Mouse (Mus musculus) embryonic facial prominence, embryonic 11.5 days (tissue): Measurements from ENCODE around the gene C5ar2. TPM values are rescaled to one million over a fixed set of nuclear protein-coding genes. Genes with fewer than 3 reads are reported as not detected.

Source experiments
- ATAC-seq: fragments of 200-750 bp; cut with Nextera tagmentation; replicated peaks from 2 replicates; pipeline ENCODE4 v1.8.0; 2017; ENCODE audit warnings: low read depth; ENCODE audit not compliant: insufficient number of reproducible peaks, low FRiP score, low TSS enrichment
- DNase-seq: peaks from one replicate; pipeline ENCODE4 v3.0.0-alpha.2; 2015; ENCODE audit warnings: low spot score
- H3K27ac ChIP-seq: fragments of 300-500 bp; sonication (generic); replicated peaks from 2 replicates; pipeline ENCODE4 v1.5.1; 2014; ENCODE audit warnings: mild to moderate bottlenecking, low read depth, low read length, control low read depth
- H3K27me3 ChIP-seq: fragments of 300-500 bp; sonication (generic); 2 replicates; pipeline ENCODE4 v1.6.1; 2014; ENCODE audit warnings: mild to moderate bottlenecking, low read length, moderate library complexity, mixed read lengths; ENCODE audit not compliant: control insufficient read depth, insufficient read depth
- H3K36me3 ChIP-seq: fragments of 300-500 bp; sonication (generic); replicated peaks from 2 replicates; pipeline ENCODE4 v1.6.1; 2014; ENCODE audit warnings: low read depth, mild to moderate bottlenecking, low read length, moderate library complexity, mixed read lengths; ENCODE audit not compliant: control insufficient read depth, insufficient read depth
- H3K4me1 ChIP-seq: fragments of 300-500 bp; sonication (generic); 2 replicates; pipeline ENCODE4 v1.6.1; 2014; ENCODE audit warnings: low read length, mixed read lengths; ENCODE audit not compliant: control insufficient read depth, insufficient read depth
- H3K4me2 ChIP-seq: fragments of 300-500 bp; sonication (generic); 2 replicates; pipeline ENCODE4 v1.6.1; 2014; ENCODE audit warnings: low read depth, mild to moderate bottlenecking, control low read depth, low read length, moderate library complexity
- H3K4me3 ChIP-seq: fragments of 300-500 bp; sonication (generic); 2 replicates; pipeline ENCODE4 v1.5.1; 2014; ENCODE audit warnings: low read depth, low read length, control low read depth
- H3K9ac ChIP-seq: fragments of 300-500 bp; sonication (generic); replicated peaks from 2 replicates; pipeline ENCODE4 v1.6.1; 2014; ENCODE audit warnings: mild to moderate bottlenecking, control low read depth, low read length
- H3K9me3 ChIP-seq: fragments of 300-500 bp; sonication (generic); replicated peaks from 2 replicates; pipeline ENCODE4 v1.6.1; 2016; ENCODE audit warnings: mild to moderate bottlenecking, low read length, inconsistent platforms, mixed read lengths; ENCODE audit not compliant: control insufficient read depth
- WGBS: fragments of 180-500 bp; shearing (Covaris S2); extraction: QIAGEN DNeasy Blood & Tissue Kit; methylation state at CpG from one replicate; pipeline ENCODE4 v1.1.7; 2014; 5-methylcytosine and 5-hydroxymethylcytosine counted together
- polyA plus RNA-seq: library from polyadenylated mRNA; unstranded; fragments of >200 nt; fragmentation: Nextera tagmentation; extraction: Ambion mirVana; gene quantifications from 2 replicates; pipeline ENCODE4 v1.2.1, GENCODE M21; 2014

The C5ar2 gene
- polyA plus RNA-seq: 0.14 TPM in 1 of 2 replicates, not detected in the other

DNA sequence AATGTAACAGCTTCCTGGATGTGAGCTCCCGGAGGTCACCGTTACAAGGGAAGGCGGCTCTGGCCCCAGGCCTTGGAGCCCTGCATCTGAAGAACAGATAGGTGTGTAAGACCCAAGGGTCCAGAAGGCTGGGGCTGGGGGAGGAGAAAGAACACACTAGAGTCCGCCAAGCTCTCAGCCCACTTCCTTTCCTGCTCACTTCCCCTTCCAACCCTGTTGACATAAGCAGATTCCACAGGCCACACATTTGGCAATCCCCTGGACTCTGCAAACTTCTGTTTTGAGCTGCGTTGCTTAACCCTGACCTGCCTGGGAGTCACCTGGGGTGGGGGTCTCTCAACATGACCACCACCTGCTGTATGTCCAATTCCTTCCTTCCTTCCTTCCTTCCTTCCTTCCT lies at the start of gene C5ar2:
Gene C5ar2 (minus strand): TSS at position 88 of the 400 bp plus-strand sequence.
- WGBS: 78% methylated on average over 5 of the region's 5 CpGs

DNA sequence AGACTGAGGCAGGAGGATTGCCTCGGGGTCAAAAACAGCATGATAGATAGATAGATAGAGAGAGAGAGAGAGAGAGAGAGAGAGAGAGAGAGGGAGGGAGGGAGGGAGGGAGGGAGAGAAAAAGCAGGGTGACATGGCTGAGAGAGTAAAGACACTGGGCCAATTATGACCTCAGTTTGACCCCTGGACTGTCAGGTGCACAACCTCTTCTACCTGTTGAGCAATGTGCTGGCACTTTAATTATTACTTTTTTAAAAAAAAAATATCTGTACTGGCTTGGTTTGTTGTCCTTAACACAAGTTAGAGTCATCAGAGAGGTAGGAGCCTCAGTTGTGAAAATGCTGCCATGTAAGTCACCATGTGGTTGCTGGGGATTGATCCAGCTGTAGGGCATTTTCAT lies 43.8 kb upstream of the C5ar2 start:
- no peak overlapping the region for H3K4me3 ChIP-seq
- no peak for ATAC-seq
- 75% methylated on average over 1 of the region's 1 CpGs for WGBS
- DNase-seq: no peak
- no peak overlapping the region for H3K4me2 ChIP-seq
- H3K27me3 ChIP-seq: no peaks in the 10 kb centered on the region
- no peaks in the 10 kb centered on the region for H3K9me3 ChIP-seq
- no peak overlapping the region for H3K9ac ChIP-seq
- H3K4me1 ChIP-seq: no peaks in the 10 kb centered on the region
- no peak overlapping the region for H3K27ac ChIP-seq
- peaks cover 5% of the 10 kb centered on the region; the same call in 1 of the 2 replicates for H3K36me3 ChIP-seq

More for the DNA sequence above, at the start of gene C5ar2:
- Histone ChIP-seq H3K4me1 (no peaks in the 10 kb centered on the region), H3K9ac (no peak within 1 kb of the TSS), H3K4me3 (no peak within 1 kb of the TSS), H3K36me3 (no peaks in the 10 kb centered on the region), H3K27ac (no peak within 1 kb of the TSS), H3K27me3 (no peaks in the 10 kb centered on the region), H3K4me2 (no peak within 1 kb of the TSS), H3K9me3 (no peaks in the 10 kb centered on the region)
- ATAC-seq (no peak), DNase-seq (no peak)

DNA sequence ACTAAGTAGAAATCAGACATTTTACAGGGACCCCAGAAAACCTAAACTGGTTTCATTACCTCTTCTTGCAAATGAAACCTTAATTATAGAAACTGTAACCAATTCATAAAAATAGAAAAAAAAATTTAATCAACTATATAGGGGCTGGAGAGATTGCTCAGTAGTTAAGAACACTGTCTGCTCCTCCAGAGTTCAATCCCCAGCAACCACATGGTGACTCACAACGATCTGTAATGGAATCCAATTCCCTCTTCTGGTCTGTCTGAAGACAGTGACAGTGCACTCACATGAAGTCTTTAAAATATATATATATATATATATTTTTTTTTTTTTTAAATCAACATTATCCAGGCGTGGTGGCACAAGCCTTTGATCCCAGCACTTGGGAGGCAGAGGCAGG lies 43.1 kb upstream of the C5ar2 start:
- Histone ChIP-seq H3K4me2 (peak overlapping the region; percentile 37), H3K9me3 (no peaks in the 10 kb centered on the region), H3K4me3 (peak overlapping the region; percentile 53), H3K36me3 (peaks cover 7% of the 10 kb centered on the region; the same call in 1 of the 2 replicates), H3K27me3 (no peaks in the 10 kb centered on the region), H3K27ac (no peak overlapping the region), H3K4me1 (no peaks in the 10 kb centered on the region), H3K9ac (peak overlapping the region; percentile 64)
- ATAC-seq (no peak), DNase-seq (no peak)
- 82% methylated on average over 2 of the region's 2 CpGs for WGBS

DNA sequence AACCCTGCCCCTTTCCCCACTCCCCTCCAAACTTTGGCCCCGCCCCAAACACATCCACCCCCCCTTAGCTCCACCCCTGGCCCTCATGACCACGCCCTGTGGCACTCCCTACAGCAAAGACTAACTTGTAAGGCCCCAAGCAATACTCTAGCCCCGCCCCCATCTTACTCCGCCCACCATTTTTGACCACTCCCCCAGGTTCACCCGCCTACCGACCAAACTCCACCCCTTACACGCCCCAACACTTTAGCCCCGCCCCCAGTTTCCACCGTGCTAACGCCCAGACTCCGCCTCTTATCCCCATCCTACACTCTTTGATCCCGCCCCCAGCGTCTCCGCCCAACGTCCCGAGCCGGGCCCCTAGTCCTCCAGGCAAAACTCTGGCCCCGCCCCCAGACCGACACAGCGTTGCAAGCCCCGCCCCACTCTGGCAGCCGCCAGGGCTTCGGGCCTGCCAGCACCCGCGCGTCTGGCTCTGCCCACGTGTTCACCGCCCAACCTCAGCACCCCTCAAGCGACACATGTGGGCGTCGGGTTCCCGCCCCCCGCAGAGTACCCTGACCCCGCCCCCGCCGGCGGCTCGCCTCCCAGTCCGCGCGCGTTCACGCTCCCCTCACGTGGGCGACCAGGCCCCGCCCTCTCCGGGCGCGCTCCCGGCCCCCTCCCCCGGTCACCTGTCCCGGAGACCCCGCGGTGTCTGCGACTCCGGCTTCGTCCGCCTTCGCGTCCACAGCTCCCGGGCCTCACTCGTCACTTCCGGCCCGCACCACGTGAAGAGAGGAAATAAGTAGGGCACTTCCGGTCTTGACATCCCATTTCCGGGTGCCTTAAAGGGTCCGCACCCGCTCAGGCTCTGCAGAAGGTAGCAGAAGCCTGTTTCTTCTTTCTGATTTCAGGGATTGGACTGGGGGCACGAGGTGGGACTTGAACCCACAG lies 42.3 kb upstream of the C5ar2 start, which contains the start of gene Ccdc9:
Gene Ccdc9 (minus strand): TSS at position 770 of the 936 bp plus-strand sequence.
- Histone ChIP-seq H3K27ac (peak within 1 kb of the TSS; percentile 74), H3K36me3 (peaks cover 7% of the 10 kb centered on the region; the same call in 1 of the 2 replicates), H3K4me1 (no peaks in the 10 kb centered on the region), H3K9ac (peak within 1 kb of the TSS; percentile 64), H3K4me3 (peak within 1 kb of the TSS; percentile 53), H3K9me3 (no peaks in the 10 kb centered on the region), H3K27me3 (no peaks in the 10 kb centered on the region), H3K4me2 (peak within 1 kb of the TSS; percentile 55)
- 1% methylated on average over 57 of the region's 70 CpGs for WGBS
- peak; percentile 86 for ATAC-seq
- DNase-seq: peak; percentile 99

DNA sequence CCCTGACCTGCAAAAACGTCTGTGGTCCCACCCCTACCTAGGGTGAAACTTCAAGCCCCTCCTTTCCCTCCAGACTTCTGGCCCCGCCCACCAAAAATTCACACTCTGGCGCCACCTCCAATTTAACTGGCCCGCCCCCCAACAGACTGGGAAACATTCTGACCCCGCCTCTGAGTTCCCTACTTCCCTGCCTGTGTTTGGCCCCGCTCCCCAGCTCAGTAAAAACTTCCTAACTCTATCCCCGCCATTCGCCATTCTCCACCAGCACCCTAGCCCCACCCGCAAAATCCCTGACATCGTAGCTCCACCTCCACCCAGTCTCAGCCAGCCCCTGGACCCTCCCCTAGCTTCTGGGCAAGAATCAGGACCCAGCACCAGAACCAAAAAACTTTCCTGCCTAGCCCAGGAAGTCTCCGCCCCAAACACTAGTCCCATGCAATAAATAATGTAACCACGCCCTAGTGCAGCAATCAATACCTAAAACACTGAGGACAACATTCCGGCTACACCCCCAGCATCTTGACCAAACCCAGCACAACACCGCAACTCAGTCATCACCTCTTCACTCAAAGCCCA lies 41.6 kb upstream of the C5ar2 start:
- 2% methylated on average over 14 of the region's 14 CpGs for WGBS
- Histone ChIP-seq H3K9me3 (no peaks in the 10 kb centered on the region), H3K27ac (0 out of 2 replicates have a peak overlapping the region, but pooled peaks have one; percentile 13)

DNA sequence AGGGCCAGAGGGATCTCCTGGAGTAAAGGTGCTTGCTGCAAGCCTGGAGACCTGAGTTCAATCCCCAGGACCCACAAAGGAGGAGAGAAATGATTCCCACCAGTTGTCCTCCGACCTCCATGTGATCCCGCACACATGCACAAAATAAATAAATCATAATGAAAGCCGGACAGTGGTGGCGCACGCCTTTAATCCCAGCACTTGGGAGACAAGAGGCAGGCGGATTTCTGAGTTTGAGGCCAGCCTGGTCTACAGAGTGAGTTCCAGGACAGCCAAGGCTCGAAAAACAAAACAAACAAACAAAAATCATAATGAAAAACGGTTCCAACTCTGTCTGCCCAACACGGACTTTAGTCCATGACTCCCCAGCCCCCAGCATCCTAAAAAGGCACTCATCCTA lies 41.0 kb upstream of the C5ar2 start:
- no peak overlapping the region for H3K4me2 ChIP-seq
- WGBS: 72% methylated on average over 9 of the region's 9 CpGs
- DNase-seq: no peak
- no peaks in the 10 kb centered on the region for H3K27me3 ChIP-seq
- H3K4me1 ChIP-seq: no peaks in the 10 kb centered on the region
- H3K9me3 ChIP-seq: no peaks in the 10 kb centered on the region
- peaks cover 7% of the 10 kb centered on the region; the same call in 1 of the 2 replicates for H3K36me3 ChIP-seq
- peak overlapping the region; percentile 53 for H3K4me3 ChIP-seq
- ATAC-seq: no peak
- H3K27ac ChIP-seq: no peak overlapping the region
- H3K9ac ChIP-seq: no peak overlapping the region

More for the DNA sequence above, 41.6 kb upstream of the C5ar2 start:
- Histone ChIP-seq H3K9ac (peak overlapping the region; percentile 28), H3K4me3 (peak overlapping the region; percentile 53), H3K4me2 (peak overlapping the region; percentile 55), H3K27me3 (no peaks in the 10 kb centered on the region), H3K4me1 (no peaks in the 10 kb centered on the region), H3K36me3 (peaks cover 7% of the 10 kb centered on the region; the same call in 1 of the 2 replicates)
- DNase-seq (peak; percentile 60), ATAC-seq (peak; percentile 66)

DNA sequence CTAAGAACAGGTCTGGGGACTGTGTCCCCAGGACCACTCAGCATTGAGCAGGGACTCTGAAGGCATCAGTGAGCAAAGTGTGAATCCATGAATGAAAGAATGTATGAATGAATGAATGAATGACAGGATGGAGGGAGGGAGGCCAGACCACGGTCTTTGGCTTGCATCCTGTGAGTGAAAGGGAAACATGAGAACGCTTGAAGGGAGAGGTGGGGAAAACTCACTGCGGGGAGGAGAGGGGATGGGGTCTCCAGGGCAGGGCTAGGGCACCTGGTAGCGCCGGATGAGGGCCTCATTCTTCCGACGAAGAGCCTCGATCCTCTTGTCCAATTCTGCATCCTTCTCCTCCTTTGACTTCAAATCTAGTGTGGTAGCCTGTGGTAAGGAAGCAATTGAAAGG lies 40.0 kb upstream of the C5ar2 start:
- ATAC-seq: no peak

More for the DNA sequence above, 40.0 kb upstream of the C5ar2 start:
- no peaks in the 10 kb centered on the region for H3K9me3 ChIP-seq
- H3K36me3 ChIP-seq: peaks cover 7% of the 10 kb centered on the region; the same call in 1 of the 2 replicates
- H3K4me2 ChIP-seq: no peak overlapping the region
- DNase-seq: no peak
- H3K27ac ChIP-seq: no peak overlapping the region
- 89% methylated on average over 8 of the region's 8 CpGs for WGBS
- no peaks in the 10 kb centered on the region for H3K27me3 ChIP-seq
- H3K9ac ChIP-seq: no peak overlapping the region; the same call in 1 of the 2 replicates
- no peaks in the 10 kb centered on the region for H3K4me1 ChIP-seq
- no peak overlapping the region for H3K4me3 ChIP-seq
